Comparison of ENCODE assay signal across 9 mouse cellular contexts in the genomic region with DNA sequence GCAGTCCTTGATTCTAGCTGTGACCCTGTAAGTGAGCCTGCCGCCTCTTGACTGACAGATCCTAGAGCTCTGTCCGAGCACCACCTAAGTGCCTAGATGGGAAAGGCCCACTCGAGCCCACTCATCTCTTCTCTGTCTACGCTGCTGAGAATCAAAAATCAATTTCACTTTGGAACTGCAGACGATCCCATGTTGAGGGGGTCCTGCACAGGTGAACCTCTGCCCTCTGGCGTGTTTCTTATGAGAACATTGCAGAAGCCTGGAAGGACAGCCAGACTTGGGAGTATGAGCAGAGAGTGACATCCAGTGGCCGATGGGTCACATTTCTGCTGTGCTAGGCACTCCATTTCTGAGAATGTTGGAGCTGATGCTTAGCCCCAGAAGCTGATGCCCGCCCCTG. TPM values are rescaled to one million over a fixed set of nuclear protein-coding genes. Genes with fewer than 3 reads are reported as not detected.
DNase-seq lines count a peak whose midpoint lies in the region; ATAC-seq lines count a peak whose summit lies in the region.
"Had no signal": no experiment of that assay in that cellular context is flagged by ENCODE, and none has a peak within 500 bp of the region (broad histone marks: within the 10 kb centered on the region; RNA-seq: fewer than 3 reads in every experiment).

No protein-coding gene starts in this region.

- no peaks in the 10 kb centered on the region for H3K9me3 ChIP-seq in liver, embryonic 12.5 days (replicated peaks)
- no peaks in the 10 kb centered on the region for H3K9me3 ChIP-seq in liver, embryonic 15.5 days (replicated peaks)
- H3K9me3 ChIP-seq: embryonic facial prominence, embryonic 15.5 days had no signal

- ATAC-seq in liver, embryonic 12.5 days, result no peak
- peak; percentile 96 for ATAC-seq in frontal cortex, adult (ENCODE audit: low TSS enrichment)
- ATAC-seq in liver, embryonic 15.5 days (ENCODE audit: insufficient read depth), result no peak

- H3K27me3 ChIP-seq in liver, embryonic 12.5 days (replicated peaks), result no peaks in the 10 kb centered on the region
- H3K27me3 ChIP-seq in liver, embryonic 15.5 days, result no peaks in the 10 kb centered on the region
- H3K27me3 ChIP-seq: embryonic facial prominence, embryonic 15.5 days had no signal

- no peak overlapping the region for H3K4me2 ChIP-seq in liver, embryonic 12.5 days
- no peak overlapping the region for H3K4me2 ChIP-seq in liver, embryonic 15.5 days
- H3K4me2 ChIP-seq: embryonic facial prominence, embryonic 15.5 days had no signal

- peak; percentile 44 for DNase-seq in liver
- peak; percentile 51 for DNase-seq in adrenal gland, postnatal 10 days
- peak; percentile 92 for DNase-seq in induced T-regulatory cell, adult 2 months (ENCODE audit: low read depth)
- DNase-seq in naive thymus-derived CD4-positive, alpha-beta T cell, adult 2 months (ENCODE audit: low read depth), result peak; percentile 87
- DNase-seq in thymus, postnatal 14 days, result peak; percentile 88

- H3K9ac ChIP-seq in liver, embryonic 12.5 days, result no peak overlapping the region
- H3K9ac ChIP-seq in liver, embryonic 15.5 days, result no peak overlapping the region
- H3K9ac ChIP-seq: embryonic facial prominence, embryonic 15.5 days had no signal

- H3K4me3 ChIP-seq in liver, embryonic 12.5 days, result no peak overlapping the region
- H3K4me3 ChIP-seq in liver, embryonic 15.5 days (replicated peaks), result no peak overlapping the region
- H3K4me3 ChIP-seq: embryonic facial prominence, embryonic 15.5 days had no signal

- no peaks in the 10 kb centered on the region for H3K36me3 ChIP-seq in liver, embryonic 12.5 days
- H3K36me3 ChIP-seq in liver, embryonic 15.5 days (replicated peaks), result no peaks in the 10 kb centered on the region
- H3K36me3 ChIP-seq: embryonic facial prominence, embryonic 15.5 days had no signal

- H3K27ac ChIP-seq in liver, embryonic 12.5 days, result no peak overlapping the region
- H3K27ac ChIP-seq in liver, embryonic 15.5 days (replicated peaks), result peak overlapping the region; percentile 38
- H3K27ac ChIP-seq: embryonic facial prominence, embryonic 15.5 days had no signal

- WGBS in liver, embryonic 12.5 days (ENCODE audit: insufficient replicate concordance), result 39% methylated on average over 8 of the region's 8 CpGs
- 18% methylated on average over 8 of the region's 8 CpGs for WGBS in liver, embryonic 15.5 days (ENCODE audit: insufficient replicate concordance)

- peaks cover 11% of the 10 kb centered on the region for H3K4me1 ChIP-seq in liver, embryonic 12.5 days
- peaks cover 3% of the 10 kb centered on the region for H3K4me1 ChIP-seq in liver, embryonic 15.5 days (replicated peaks)
- H3K4me1 ChIP-seq: embryonic facial prominence, embryonic 15.5 days had no signal

RNA-seq across cellular contexts. Expression of gene Il20ra, which starts 19.4 kb away (rescaled TPM):
- polyA plus RNA-seq in liver, embryonic 12.5 days (2016; fragmentation: Nextera tagmentation; extraction: Ambion mirVana), result 0.33 and 0.37 TPM in 2 replicates
- 1 to 10 TPM; 2.8 to 3.3 TPM for total RNA-seq in adrenal gland, postnatal 10 days (2021)
- polyA plus RNA-seq in liver, embryonic 15.5 days (2015; fragmentation: Nextera tagmentation; extraction: Ambion mirVana), result 0.05 and 0.07 TPM in 2 replicates
